ENCODE assay signal across 8 mouse cellular contexts in the genomic region with DNA sequence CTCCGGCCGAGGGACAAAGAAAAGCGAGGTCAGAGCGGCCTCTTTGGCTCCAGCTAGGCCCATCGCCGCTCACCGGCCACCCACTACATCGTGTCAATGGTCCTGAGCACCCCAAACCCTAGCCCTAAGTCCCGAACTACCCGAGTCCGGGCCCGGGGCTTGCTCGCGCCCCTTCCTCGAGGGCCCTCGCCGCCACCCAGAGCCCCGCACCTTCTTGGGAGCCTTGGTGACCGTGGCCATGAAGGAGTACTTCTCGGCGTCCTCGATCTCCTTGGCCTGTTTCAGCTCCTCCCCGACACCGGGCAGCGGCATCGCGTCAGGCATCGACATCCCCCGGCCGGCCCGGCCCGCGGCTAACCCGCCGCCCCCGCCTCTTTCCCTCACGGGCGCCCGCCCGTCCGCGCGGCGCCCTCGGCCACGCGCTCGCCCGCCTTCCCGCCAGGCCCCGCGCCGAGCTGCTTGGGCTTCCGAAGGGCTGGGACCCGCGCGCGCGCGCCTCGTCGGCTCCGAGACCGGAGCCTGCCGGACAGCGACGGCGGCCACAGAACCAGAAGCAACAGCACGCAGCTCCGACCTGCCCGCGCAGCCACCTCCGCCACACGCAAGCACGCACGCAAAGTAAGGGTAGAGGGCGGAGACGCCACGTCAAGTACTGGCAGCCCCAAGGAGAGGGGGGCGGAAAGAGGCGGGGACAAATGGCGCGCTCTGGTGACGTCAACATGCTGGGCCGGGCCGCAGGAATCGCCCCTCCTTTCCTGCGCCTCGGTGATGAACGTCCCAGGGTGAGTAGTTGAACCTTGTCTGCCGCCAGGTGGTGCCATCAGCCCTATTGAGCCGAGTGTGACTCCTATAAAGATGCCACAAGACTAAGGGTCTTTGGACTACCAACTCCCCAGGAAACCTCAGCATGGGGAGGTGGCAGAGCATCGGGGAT. TPM values are rescaled to one million over a fixed set of nuclear protein-coding genes. Genes with fewer than 3 reads are reported as not detected.
DNase-seq lines count a peak whose midpoint lies in the region; ATAC-seq lines count a peak whose summit lies in the region.

Gene Ahcyl1, minus strand, starts transcription at position 613 of the 934 bp plus-strand sequence.

- peak; percentile 98 for ATAC-seq in hindbrain, embryonic 15.5 days (ENCODE audit: low FRiP score, low read depth)

- H3K36me3 ChIP-seq in hindbrain, embryonic 15.5 days, result 0 out of 2 replicates have a peak, but pooled peaks cover 2% of the 10 kb centered on the region

- WGBS in hindbrain, embryonic 15.5 days, result 1% methylated on average over 90 of the region's 93 CpGs

- peak within 1 kb of the TSS; percentile 85 for H3K27ac ChIP-seq in hindbrain, embryonic 15.5 days (replicated peaks)

- H3K27me3 ChIP-seq in hindbrain, embryonic 15.5 days, result no peaks in the 10 kb centered on the region

- H3K4me1 ChIP-seq in hindbrain, embryonic 15.5 days (replicated peaks), result peaks cover 46% of the 10 kb centered on the region

- peak; percentile 99 for DNase-seq in T-cell, adult 2 months (ENCODE audit: low spot score)
- DNase-seq in cerebellum, postnatal 36 days, result peak; percentile 99
- peak; percentile 98 to 99 for DNase-seq in frontal cortex, postnatal 36 days (ENCODE audit: low spot score in 2 of 2)
- DNase-seq in left cerebral cortex, adult 11 months (ENCODE audit: low spot score), result peak; percentile 99
- DNase-seq in lung, postnatal 4 days, result peak; percentile 99
- peak; percentile 96 for DNase-seq in retina, postnatal 7 days (ENCODE audit: low read depth, low spot score)
- peak; percentile 95 for DNase-seq in urinary bladder, adult 2 months (ENCODE audit: low spot score)

- H3K4me3 ChIP-seq in hindbrain, embryonic 15.5 days, result peak within 1 kb of the TSS; percentile 62

- H3K9ac ChIP-seq in hindbrain, embryonic 15.5 days, result peak within 1 kb of the TSS; percentile 76

- H3K9me3 ChIP-seq in hindbrain, embryonic 15.5 days, result no peaks in the 10 kb centered on the region

- peak within 1 kb of the TSS; percentile 79 for H3K4me2 ChIP-seq in hindbrain, embryonic 15.5 days

RNA-seq across cellular contexts. Expression of gene Ahcyl1, which starts in this region (rescaled TPM):
- polyA plus RNA-seq in hindbrain, embryonic 15.5 days (2015; fragmentation: Nextera tagmentation; extraction: Ambion mirVana), result 110 and 112 TPM in 2 replicates
- polyA plus RNA-seq in urinary bladder, adult 2 months (2012; rRNA removed), result 101 and 110 TPM in 2 replicates

Comparison
In these comparisons a context has a peak if more than half of its experiments do, and no peak if none do; other contexts are left out.
1. Peak in every context shown above with its lines: DNase-seq, ATAC-seq, H3K4me3 ChIP-seq and H3K27ac ChIP-seq.